Mouse (Mus musculus) cerebellum, adult 2 months (tissue): Measurements from ENCODE around the gene Adora2a.

Experiments used
- CTCF ChIP-seq: fragments of 200-500 bp; IDR thresholded peaks from 2 replicates; pipeline ENCODE4 v1.5.1; 2011; ENCODE audit warnings: low read depth, mild to moderate bottlenecking, control low read depth, low read length, moderate library complexity, borderline replicate concordance; ENCODE audit not compliant: insufficient read depth
- POLR2A ChIP-seq: fragments of 200-500 bp; IDR thresholded peaks from 2 replicates; pipeline ENCODE4 v1.6.1; 2011; ENCODE audit warnings: low read length, control low read depth, borderline replicate concordance; ENCODE audit not compliant: insufficient read depth

DNA sequence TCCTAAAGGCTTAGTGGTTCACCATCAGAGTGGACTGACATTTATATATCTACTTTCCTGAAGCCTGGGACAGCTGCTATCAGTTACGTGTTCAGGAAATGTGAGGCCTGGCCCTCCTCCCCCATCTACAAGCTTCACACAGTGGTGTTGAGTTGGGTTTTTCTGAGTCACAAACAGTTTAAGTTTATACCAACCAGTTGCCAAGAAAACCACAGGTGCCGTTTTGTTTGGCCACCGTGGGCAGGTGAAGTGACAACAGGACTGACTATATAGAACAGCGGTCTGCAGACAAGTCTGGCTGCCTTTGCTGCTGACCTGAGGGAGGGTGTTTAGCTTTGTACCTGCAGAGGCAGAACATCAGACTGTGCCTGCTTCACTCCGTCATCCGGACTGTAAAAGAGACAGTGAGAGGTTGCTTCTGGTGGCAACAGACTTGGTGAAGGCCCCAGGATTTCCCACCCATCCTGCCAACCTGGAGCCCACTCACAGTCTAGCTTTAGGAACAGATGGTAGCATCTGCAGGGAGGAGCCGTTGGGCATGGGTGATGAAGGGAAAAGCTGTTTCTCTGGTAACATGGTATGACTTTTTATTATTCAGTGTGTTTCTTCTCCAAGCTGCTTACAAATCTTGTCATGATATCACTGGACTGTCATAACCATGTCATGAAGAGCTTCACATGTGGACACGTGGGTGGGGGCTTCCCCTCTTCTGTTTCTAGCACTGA lies 13.2 kb upstream of the Adora2a start:
- TF ChIP-seq CTCF (no peak), POLR2A (no peak)
